Mouse (Mus musculus): ENCODE data around the gene Gm11214. TPM values are rescaled to one million over a fixed set of nuclear protein-coding genes. Genes with fewer than 3 reads are reported as not detected.

The Gm11214 gene
- total RNA-seq, 2 experiments from 2014 or later, result not detected

- no peak for DNase-seq (ENCODE audit: low spot score in 2 of 2)
These were observed 1.3 kb downstream of the Gm11214 start for GRCm38 (mm10) chr4:63661857-63662256.

- DNase-seq (ENCODE audit: low spot score in 2 of 2), result no peak
These were observed 1.8 kb downstream of the Gm11214 start for GRCm38 (mm10) chr4:63661426-63661825.

- DNase-seq (ENCODE audit: low spot score in 2 of 2), result no peak
These were observed 3.4 kb downstream of the Gm11214 start for GRCm38 (mm10) chr4:63659775-63660174.

- DNase-seq (ENCODE audit: low spot score in 2 of 2), result no peak
These were observed 4.1 kb downstream of the Gm11214 start for GRCm38 (mm10) chr4:63659086-63659485.

- no peak for DNase-seq (ENCODE audit: low spot score in 2 of 2)
These were observed 8.8 kb downstream of the Gm11214 start for GRCm38 (mm10) chr4:63654381-63654780.

- DNase-seq (ENCODE audit: low spot score in 2 of 2), result no peak
These were observed 19.0 kb downstream of the Gm11214 start for GRCm38 (mm10) chr4:63643956-63644726.

GRCm38 (mm10) chr4:63639842-63640241, 23.3 kb downstream of the Gm11214 start:
- no peak for DNase-seq (ENCODE audit: low spot score in 2 of 2)

- no peak for DNase-seq (ENCODE audit: low spot score in 2 of 2)
These were observed 24.6 kb downstream of the Gm11214 start for GRCm38 (mm10) chr4:63638603-63639002.

- no peak for DNase-seq (ENCODE audit: low spot score in 2 of 2)
These were observed 30.0 kb downstream of the Gm11214 start for GRCm38 (mm10) chr4:63633181-63633580.

GRCm38 (mm10) chr4:63627111-63627510, 36.1 kb downstream of the Gm11214 start:
- DNase-seq (ENCODE audit: low spot score in 2 of 2), result no peak

GRCm38 (mm10) chr4:63625563-63626080, 37.6 kb downstream of the Gm11214 start:
- DNase-seq (ENCODE audit: low spot score in 2 of 2), result no peak

GRCm38 (mm10) chr4:63622378-63622835, 40.8 kb downstream of the Gm11214 start, which contains the start of gene Tex48:
Gene Tex48, minus strand, starts transcription at chr4:63622428.
- no peak for DNase-seq (ENCODE audit: low spot score in 2 of 2)

- no peak for DNase-seq (ENCODE audit: low spot score in 2 of 2)
These were observed 41.3 kb downstream of the Gm11214 start for GRCm38 (mm10) chr4:63621861-63622260.

Other genes starting within 250 kb of the Gm11214 start
- gene Whrn, start 167.4 kb downstream of the Gm11214 start, total RNA-seq (2021), result 10 to 100 TPM; 22.6 to 26.4 TPM
- gene Atp6v1g1, start 118.6 kb downstream of the Gm11214 start, total RNA-seq (2021), result 100 to 1,000 TPM; 148 TPM
- gene Tmem268, start 104.6 kb downstream of the Gm11214 start, total RNA-seq (2021), result 10 to 100 TPM; 10.8 to 14.2 TPM
- not detected for gene Gm11213, start 58.1 kb downstream of the Gm11214 start, total RNA-seq (2021)
- not detected for gene Tex48, start 41.0 kb downstream of the Gm11214 start, total RNA-seq (2021)
- gene Tnfsf15, start 81.7 kb upstream of the Gm11214 start, total RNA-seq (2021), result under 1 TPM; 0.17 to 0.39 TPM
- not detected for gene Tnfsf8, start 198.0 kb upstream of the Gm11214 start, total RNA-seq (2021)